Mouse (Mus musculus) neural tube, embryonic 13.5 days (tissue): ENCODE measurements around the gene Col5a1. TPM values are rescaled to one million over a fixed set of nuclear protein-coding genes. Genes with fewer than 3 reads are reported as not detected.

Experiments
- ATAC-seq: fragments of 200-750 bp; cut with Nextera tagmentation; 2 replicates; pipeline ENCODE4 v1.8.0; 2017; ENCODE audit warnings: low read depth, mild to moderate bottlenecking, moderate TSS enrichment, moderate library complexity
- H3K27ac ChIP-seq: fragments of 300-500 bp; sonication (generic); replicated peaks from 2 replicates; pipeline ENCODE4 v1.5.1; 2015; ENCODE audit warnings: moderate library complexity, mild to moderate bottlenecking, inconsistent platforms
- H3K27me3 ChIP-seq: fragments of 300-500 bp; sonication (generic); 2 replicates; pipeline ENCODE4 v1.6.1; 2015; ENCODE audit warnings: mild to moderate bottlenecking, inconsistent platforms
- H3K36me3 ChIP-seq: fragments of 300-500 bp; sonication (generic); 2 replicates; pipeline ENCODE4 v1.6.1; 2015; ENCODE audit warnings: mild to moderate bottlenecking, inconsistent platforms
- H3K4me1 ChIP-seq: fragments of 300-500 bp; sonication (generic); replicated peaks from 2 replicates; pipeline ENCODE4 v1.6.1; 2015; ENCODE audit warnings: inconsistent platforms
- H3K4me2 ChIP-seq: fragments of 300-500 bp; sonication (generic); 2 replicates; pipeline ENCODE4 v1.6.1; 2015; ENCODE audit warnings: inconsistent platforms, mild to moderate bottlenecking, moderate library complexity
- H3K4me3 ChIP-seq: fragments of 300-500 bp; sonication (generic); 2 replicates; pipeline ENCODE4 v1.5.1; 2015; ENCODE audit warnings: mild to moderate bottlenecking, inconsistent platforms
- H3K9ac ChIP-seq: fragments of 300-500 bp; sonication (generic); 2 replicates; pipeline ENCODE4 v1.6.1; 2015; ENCODE audit warnings: moderate library complexity, mild to moderate bottlenecking, inconsistent platforms
- H3K9me3 ChIP-seq: fragments of 300-500 bp; sonication (generic); 2 replicates; pipeline ENCODE4 v1.6.1; 2016; ENCODE audit warnings: inconsistent platforms
- WGBS: fragments of 180-500 bp; shearing (Covaris S2); methylation state at CpG from one replicate; pipeline ENCODE4 v1.1.7; 2015; 5-methylcytosine and 5-hydroxymethylcytosine counted together
- polyA plus RNA-seq: library from polyadenylated mRNA; unstranded; fragments of >200 nt; fragmentation: Nextera tagmentation; extraction: Ambion mirVana; gene quantifications from 2 replicates; pipeline ENCODE4 v1.2.1, GENCODE M21; 2015

The Col5a1 gene
- polyA plus RNA-seq, 1 experiment from 2014 or later = 25.8 TPM

GRCm38 (mm10) chr2:27986751-27987150 lies 100.5 kb downstream of the Col5a1 start:
- H3K27me3 ChIP-seq = no peaks in the 10 kb centered on the region
- no peaks in the 10 kb centered on the region for H3K36me3 ChIP-seq
- H3K4me1 ChIP-seq = no peaks in the 10 kb centered on the region
- no peak overlapping the region for H3K4me2 ChIP-seq
- WGBS = 93% methylated on average over 4 of the region's 4 CpGs
- H3K9me3 ChIP-seq = no peaks in the 10 kb centered on the region
- H3K4me3 ChIP-seq = no peak overlapping the region
- H3K27ac ChIP-seq = no peak overlapping the region
- no peak overlapping the region for H3K9ac ChIP-seq
- no peak for ATAC-seq

- ATAC-seq = no peak
- Histone ChIP-seq H3K4me2 (no peak overlapping the region), H3K4me1 (peaks cover 22% of the 10 kb centered on the region), H3K27me3 (no peaks in the 10 kb centered on the region), H3K9ac (no peak overlapping the region), H3K4me3 (no peak overlapping the region), H3K36me3 (no peaks in the 10 kb centered on the region), H3K27ac (no peak overlapping the region), H3K9me3 (no peaks in the 10 kb centered on the region)
- 79% methylated on average over 13 of the region's 13 CpGs for WGBS
Observed at GRCm38 (mm10) chr2:27990430-27991211, 104.4 kb downstream of the Col5a1 start.

- Histone ChIP-seq H3K27ac (peak overlapping the region; percentile 87), H3K9me3 (no peaks in the 10 kb centered on the region), H3K4me2 (no peak overlapping the region), H3K4me3 (no peak overlapping the region), H3K27me3 (no peaks in the 10 kb centered on the region), H3K4me1 (peaks cover 24% of the 10 kb centered on the region), H3K36me3 (peaks cover 3% of the 10 kb centered on the region; the same call in 1 of the 2 replicates), H3K9ac (no peak overlapping the region)
- ATAC-seq = no peak
- WGBS = 78% methylated on average over 5 of the region's 5 CpGs
Observed at GRCm38 (mm10) chr2:27993416-27993815, 107.2 kb downstream of the Col5a1 start.

GRCm38 (mm10) chr2:27999996-28000583 lies 113.9 kb downstream of the Col5a1 start:
- ATAC-seq = no peak
- Histone ChIP-seq H3K27me3 (no peaks in the 10 kb centered on the region), H3K9ac (no peak overlapping the region), H3K4me2 (no peak overlapping the region), H3K27ac (no peak overlapping the region), H3K4me3 (no peak overlapping the region), H3K36me3 (peaks cover 3% of the 10 kb centered on the region; the same call in 1 of the 2 replicates), H3K9me3 (no peaks in the 10 kb centered on the region), H3K4me1 (peaks cover 7% of the 10 kb centered on the region; the same call in 1 of the 2 replicates)
- WGBS = 91% methylated on average over 9 of the region's 9 CpGs

- Histone ChIP-seq H3K4me3 (no peak overlapping the region), H3K27me3 (no peaks in the 10 kb centered on the region), H3K9ac (no peak overlapping the region), H3K4me1 (peaks cover 2% of the 10 kb centered on the region; the same call in 1 of the 2 replicates), H3K36me3 (peaks cover 3% of the 10 kb centered on the region; the same call in 1 of the 2 replicates), H3K9me3 (no peaks in the 10 kb centered on the region), H3K27ac (no peak overlapping the region), H3K4me2 (no peak overlapping the region)
- 79% methylated on average over 3 of the region's 3 CpGs for whole genome bisulfite sequencing
- ATAC-seq = no peak
Observed at GRCm38 (mm10) chr2:28000660-28001059, 114.4 kb downstream of the Col5a1 start.

- H3K9me3 ChIP-seq = no peaks in the 10 kb centered on the region
- H3K27me3 ChIP-seq = no peaks in the 10 kb centered on the region
- H3K27ac ChIP-seq = no peak overlapping the region
- H3K4me3 ChIP-seq = no peak overlapping the region
- H3K4me1 ChIP-seq = no peaks in the 10 kb centered on the region; the same call in 1 of the 2 replicates
- ATAC-seq = no peak
- H3K4me2 ChIP-seq = no peak overlapping the region
- H3K9ac ChIP-seq = no peak overlapping the region
- WGBS = 79% methylated on average over 11 of the region's 11 CpGs
- H3K36me3 ChIP-seq = peaks cover 2% of the 10 kb centered on the region; the same call in 1 of the 2 replicates
Observed at GRCm38 (mm10) chr2:28001206-28001605, 115.0 kb downstream of the Col5a1 start.

- H3K4me3 ChIP-seq = no peak overlapping the region
- H3K36me3 ChIP-seq = no peaks in the 10 kb centered on the region
- no peak overlapping the region for H3K4me2 ChIP-seq
- ATAC-seq = no peak
- no peaks in the 10 kb centered on the region for H3K27me3 ChIP-seq
- WGBS = 87% methylated on average over 4 of the region's 4 CpGs
- no peak overlapping the region for H3K9ac ChIP-seq
- no peaks in the 10 kb centered on the region for H3K9me3 ChIP-seq
- H3K27ac ChIP-seq = no peak overlapping the region
- peaks cover 20% of the 10 kb centered on the region for H3K4me1 ChIP-seq
Observed at GRCm38 (mm10) chr2:28005187-28005586, 119.0 kb downstream of the Col5a1 start.

- Histone ChIP-seq H3K9ac (no peak overlapping the region), H3K27ac (peak overlapping the region; percentile 67), H3K4me3 (no peak overlapping the region), H3K4me1 (peaks cover 20% of the 10 kb centered on the region), H3K27me3 (no peaks in the 10 kb centered on the region), H3K4me2 (no peak overlapping the region), H3K9me3 (no peaks in the 10 kb centered on the region), H3K36me3 (no peaks in the 10 kb centered on the region)
- WGBS = 37% methylated on average over 4 of the region's 4 CpGs
- ATAC-seq = no peak
Observed at GRCm38 (mm10) chr2:28008261-28008660, 122.0 kb downstream of the Col5a1 start.

- Histone ChIP-seq H3K9ac (no peak overlapping the region), H3K27me3 (no peaks in the 10 kb centered on the region), H3K27ac (no peak overlapping the region), H3K9me3 (no peaks in the 10 kb centered on the region), H3K4me2 (no peak overlapping the region), H3K36me3 (no peaks in the 10 kb centered on the region), H3K4me3 (no peak overlapping the region), H3K4me1 (peaks cover 16% of the 10 kb centered on the region)
- 61% methylated on average over 3 of the region's 3 CpGs for WGBS
- no peak for ATAC-seq
Observed at GRCm38 (mm10) chr2:28012367-28012766, 126.1 kb downstream of the Col5a1 start.

GRCm38 (mm10) chr2:28014778-28015177 lies 128.6 kb downstream of the Col5a1 start:
- H3K4me3 ChIP-seq = no peak overlapping the region
- no peak overlapping the region for H3K4me2 ChIP-seq
- ATAC-seq = no peak
- H3K36me3 ChIP-seq = no peaks in the 10 kb centered on the region
- no peaks in the 10 kb centered on the region for H3K9me3 ChIP-seq
- no peak overlapping the region for H3K27ac ChIP-seq
- H3K4me1 ChIP-seq = no peaks in the 10 kb centered on the region
- no peaks in the 10 kb centered on the region for H3K27me3 ChIP-seq
- 95% methylated on average over 3 of the region's 3 CpGs for WGBS
- H3K9ac ChIP-seq = no peak overlapping the region

GRCm38 (mm10) chr2:28024416-28024815 lies 138.2 kb downstream of the Col5a1 start:
- no peak overlapping the region for H3K27ac ChIP-seq
- no peak overlapping the region for H3K4me2 ChIP-seq
- H3K36me3 ChIP-seq = no peaks in the 10 kb centered on the region
- H3K4me3 ChIP-seq = no peak overlapping the region
- H3K9ac ChIP-seq = no peak overlapping the region
- ATAC-seq = no peak
- H3K4me1 ChIP-seq = peaks cover 16% of the 10 kb centered on the region
- H3K27me3 ChIP-seq = no peaks in the 10 kb centered on the region; the same call in 1 of the 2 replicates
- WGBS = 88% methylated on average over 6 of the region's 6 CpGs
- H3K9me3 ChIP-seq = no peaks in the 10 kb centered on the region

- no peak overlapping the region for H3K9ac ChIP-seq
- H3K36me3 ChIP-seq = no peaks in the 10 kb centered on the region
- ATAC-seq = no peak
- no peak overlapping the region for H3K4me2 ChIP-seq
- no peak overlapping the region for H3K4me3 ChIP-seq
- H3K9me3 ChIP-seq = no peaks in the 10 kb centered on the region
- WGBS = 74% methylated on average over 4 of the region's 4 CpGs
- peaks cover 16% of the 10 kb centered on the region for H3K4me1 ChIP-seq
- H3K27ac ChIP-seq = peak overlapping the region; percentile 42; the same call in 1 of the 2 replicates
- peaks cover 10% of the 10 kb centered on the region for H3K27me3 ChIP-seq
Observed at GRCm38 (mm10) chr2:28025776-28026175, 139.6 kb downstream of the Col5a1 start.
